8 mouse cellular contexts compared by ENCODE assay signal in the genomic region with DNA sequence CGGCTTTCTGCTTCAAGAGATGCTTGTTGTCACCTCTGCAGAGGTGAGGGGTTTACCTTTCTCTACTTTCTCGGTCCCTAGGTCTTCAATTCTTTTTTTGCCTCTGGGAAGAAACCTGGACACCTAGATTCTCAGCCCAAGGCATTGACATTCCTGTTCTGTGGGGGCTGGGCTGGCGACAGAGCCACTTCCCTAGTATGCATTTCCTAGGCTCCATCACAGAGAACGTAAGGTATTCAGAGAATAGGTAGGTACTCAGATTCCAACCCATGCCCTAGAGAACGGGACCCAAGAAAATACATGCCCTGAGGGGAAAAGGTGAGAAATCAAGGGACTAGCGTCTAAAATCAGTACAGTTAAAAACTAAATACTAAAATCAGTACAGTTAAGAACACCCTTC. TPM values are rescaled to one million over a fixed set of nuclear protein-coding genes. Genes with fewer than 3 reads are reported as not detected.
A peak's percentile ranks its signal among the peaks of the same experiment; 100 is the strongest.
DNase-seq lines count a peak whose midpoint lies in the region; ATAC-seq and TF ChIP-seq lines count a peak whose summit lies in the region.

No protein-coding gene starts in this region.

- peaks cover 3% of the 10 kb centered on the region; the same call in 1 of the 2 replicates for H3K4me1 ChIP-seq in brown adipose tissue, adult 24 weeks (ENCODE audit: control insufficient read depth, insufficient read depth, insufficient read length, low read length)
- H3K4me1 ChIP-seq in forebrain, embryonic 15.5 days = peaks cover 14% of the 10 kb centered on the region
- H3K4me1 ChIP-seq in liver, embryonic 13.5 days (replicated peaks) = peaks cover 14% of the 10 kb centered on the region
- H3K4me1 ChIP-seq in stomach, postnatal 0 days (replicated peaks; ENCODE audit: control insufficient read depth, insufficient read depth) = peaks cover 5% of the 10 kb centered on the region; the same call in 1 of the 2 replicates

- H3K9ac ChIP-seq in forebrain, embryonic 15.5 days (replicated peaks) = peak overlapping the region; percentile 98
- peak overlapping the region; percentile 86 for H3K9ac ChIP-seq in liver, embryonic 13.5 days
- H3K9ac ChIP-seq in stomach, postnatal 0 days (ENCODE audit: low read length) = peak overlapping the region; percentile 94

- H3K4me2 ChIP-seq in forebrain, embryonic 15.5 days (replicated peaks) = peak overlapping the region; percentile 56
- H3K4me2 ChIP-seq in liver, embryonic 13.5 days = peak overlapping the region; percentile 88
- H3K4me2 ChIP-seq in stomach, postnatal 0 days (replicated peaks; ENCODE audit: low read depth) = peak overlapping the region; percentile 95

- intact Hi-C loops in left cerebral cortex, postnatal 36 days (cut with DNase I) = no loop called here

- peak; percentile 3; the same call in 1 of the 2 replicates for ATAC-seq in forebrain, embryonic 15.5 days (replicated peaks)
- ATAC-seq in liver, embryonic 13.5 days (ENCODE audit: low read depth) = no peak
- ATAC-seq in stomach, postnatal 0 days (ENCODE audit: low FRiP score, low TSS enrichment) = no peak

- H3K9me3 ChIP-seq in forebrain, embryonic 15.5 days = peaks cover 10% of the 10 kb centered on the region; the same call in 1 of the 2 replicates
- no peaks in the 10 kb centered on the region; the same call in 1 of the 2 replicates for H3K9me3 ChIP-seq in liver, embryonic 13.5 days (replicated peaks)
- no peaks in the 10 kb centered on the region for H3K9me3 ChIP-seq in stomach, postnatal 0 days (ENCODE audit: control insufficient read depth, low read length)

- no peak for TF ChIP-seq CTCF in stomach, postnatal 0 days (IDR thresholded peaks at IDR 0.05; ENCODE audit: low read depth)

- peaks cover 32% of the 10 kb centered on the region for H3K36me3 ChIP-seq in forebrain, embryonic 15.5 days
- peaks cover 3% of the 10 kb centered on the region for H3K36me3 ChIP-seq in liver, embryonic 13.5 days
- H3K36me3 ChIP-seq in stomach, postnatal 0 days (ENCODE audit: control insufficient read depth, insufficient read depth, low read length) = no peaks in the 10 kb centered on the region

- H3K4me3 ChIP-seq in brown adipose tissue, adult 24 weeks (ENCODE audit: insufficient read depth, low read depth, low read length) = peak overlapping the region; percentile 90
- peak overlapping the region; percentile 98 for H3K4me3 ChIP-seq in forebrain, embryonic 15.5 days
- peak overlapping the region; percentile 83 for H3K4me3 ChIP-seq in liver, embryonic 13.5 days (replicated peaks)
- H3K4me3 ChIP-seq in stomach, postnatal 0 days (ENCODE audit: low read depth, low read length) = peak overlapping the region; percentile 90

- TF ChIP-seq EP300 in stomach, postnatal 0 days (optimal IDR thresholded peaks at IDR 0.05) = no peak

- peak; percentile 2 to 7 for DNase-seq in left cerebral cortex, adult 18-20 months (ENCODE audit: low spot score in 2 of 2)
- no peak for DNase-seq in left cerebral cortex, postnatal 36 days (ENCODE audit: low spot score in 2 of 2)
- no peak for DNase-seq in liver, embryonic 13.5 days
- DNase-seq in stomach, postnatal 0 days (ENCODE audit: low spot score) = peak; percentile 51
- DNase-seq in right cerebral cortex, postnatal 4 days = no peak
- no peak for DNase-seq in urinary bladder, adult 18-20 months (ENCODE audit: low spot score in 2 of 2)

- 0 out of 2 replicates have a peak overlapping the region, but pooled peaks have one; percentile 29 for H3K27ac ChIP-seq in brown adipose tissue, adult 24 weeks (replicated peaks; ENCODE audit: low read depth, low read length)
- H3K27ac ChIP-seq in forebrain, embryonic 15.5 days (replicated peaks) = peak overlapping the region; percentile 95
- no peak overlapping the region for H3K27ac ChIP-seq in liver, embryonic 13.5 days
- peak overlapping the region; percentile 73 for H3K27ac ChIP-seq in stomach, postnatal 0 days (replicated peaks)

- WGBS in forebrain, embryonic 15.5 days = 16% methylated on average over 6 of the region's 6 CpGs
- 25% methylated on average over 6 of the region's 6 CpGs for WGBS in liver, embryonic 13.5 days (ENCODE audit: insufficient replicate concordance)
- WGBS in stomach, postnatal 0 days = 15% methylated on average over 6 of the region's 6 CpGs

- no peaks in the 10 kb centered on the region for H3K27me3 ChIP-seq in forebrain, embryonic 15.5 days
- H3K27me3 ChIP-seq in liver, embryonic 13.5 days = no peaks in the 10 kb centered on the region
- no peaks in the 10 kb centered on the region for H3K27me3 ChIP-seq in stomach, postnatal 0 days (ENCODE audit: control insufficient read depth, insufficient read depth, low read length)

RNA-seq across cellular contexts. Expression of a gene that starts 0.7 kb away (rescaled TPM):
- 10 to 100 TPM; 13.5 to 15.2 TPM for total RNA-seq in left cerebral cortex, adult 18-20 months (2021)
- 10 to 100 TPM; 16.5 to 20.4 TPM for total RNA-seq in left cerebral cortex, postnatal 36 days (2021)
- polyA plus RNA-seq in brown adipose tissue, adult 24 weeks (2012; ENCODE audit: insufficient read depth, insufficient read length, missing spikeins) = 2.5 and 6.3 TPM in 2 replicates
- polyA plus RNA-seq in forebrain, embryonic 15.5 days (2015; fragmentation: Nextera tagmentation; extraction: Ambion mirVana) = 36.2 and 36.8 TPM in 2 replicates
- polyA plus RNA-seq in liver, embryonic 13.5 days (2015; fragmentation: Nextera tagmentation; extraction: Ambion mirVana) = 2.6 and 3.1 TPM in 2 replicates
- polyA plus RNA-seq in stomach, postnatal 0 days (2015; fragmentation: Nextera tagmentation; extraction: Ambion mirVana) = 10.1 and 10.2 TPM in 2 replicates

RNA-seq across cellular contexts. Expression of a gene that starts 47.0 kb away (rescaled TPM):
- total RNA-seq in left cerebral cortex, adult 18-20 months (2021) = 1 to 10 TPM; 4.3 to 4.4 TPM
- total RNA-seq in left cerebral cortex, postnatal 36 days (2021) = 1 to 10 TPM; 4.3 to 4.4 TPM
- not detected in 2 replicates for polyA plus RNA-seq in brown adipose tissue, adult 24 weeks (2012; ENCODE audit: insufficient read depth, insufficient read length, missing spikeins)
- 11.3 and 12.4 TPM in 2 replicates for polyA plus RNA-seq in forebrain, embryonic 15.5 days (2015; fragmentation: Nextera tagmentation; extraction: Ambion mirVana)
- polyA plus RNA-seq in liver, embryonic 13.5 days (2015; fragmentation: Nextera tagmentation; extraction: Ambion mirVana) = 1.9 and 2.0 TPM in 2 replicates
- polyA plus RNA-seq in stomach, postnatal 0 days (2015; fragmentation: Nextera tagmentation; extraction: Ambion mirVana) = 1.2 and 1.4 TPM in 2 replicates

Comparison
In these comparisons a context has a peak if more than half of its experiments do, and no peak if none do; other contexts are left out.
1. DNase-seq: peak in left cerebral cortex, adult 18-20 months (2 of 2) and stomach, postnatal 0 days (single experiment); none in left cerebral cortex, postnatal 36 days (0 of 2), liver, embryonic 13.5 days (single experiment), right cerebral cortex, postnatal 4 days (single experiment) and urinary bladder, adult 18-20 months (0 of 2).
2. Peak in every context shown above with its lines, with median percentiles within 50 percentile points of each other: H3K4me3 ChIP-seq, H3K4me2 ChIP-seq and H3K9ac ChIP-seq.